Mouse (Mus musculus) neural tube, embryonic 10.5 days (tissue): Measurements from ENCODE around the gene 2310003L06Rik.

Experiments
- DNase-seq: peaks from one replicate; pipeline ENCODE4 v3.0.0-alpha.2; 2017; ENCODE audit warnings: low spot score; ENCODE audit errors: extremely low spot score

The 2310003L06Rik gene

DNA sequence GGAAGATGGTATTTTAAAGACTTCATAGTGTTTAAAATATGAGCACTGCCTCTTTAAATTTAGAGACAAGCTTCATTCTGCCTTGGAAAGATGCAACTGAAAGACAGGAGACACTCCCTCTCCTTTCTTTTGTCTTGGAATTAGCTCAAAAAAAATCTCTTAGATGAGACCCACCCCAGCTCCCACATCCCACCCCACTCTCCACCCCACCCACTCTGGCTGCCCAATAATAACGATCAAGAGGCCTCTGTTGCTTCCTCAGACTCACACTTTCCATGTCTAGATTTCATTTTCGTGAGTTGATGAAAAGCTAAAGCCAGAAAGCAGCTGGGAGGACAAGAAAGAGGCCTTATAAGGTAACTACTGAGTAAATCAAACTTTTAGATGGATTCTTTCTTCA is at the start of gene 2310003L06Rik, which contains the start of gene Gm28434:
TSS of gene 2310003L06Rik (plus strand) at position 259 of the 400 bp plus-strand sequence.
TSS of gene Gm28434 (plus strand) at position 317 of the 400 bp plus-strand sequence.
- no peak for DNase-seq

DNA sequence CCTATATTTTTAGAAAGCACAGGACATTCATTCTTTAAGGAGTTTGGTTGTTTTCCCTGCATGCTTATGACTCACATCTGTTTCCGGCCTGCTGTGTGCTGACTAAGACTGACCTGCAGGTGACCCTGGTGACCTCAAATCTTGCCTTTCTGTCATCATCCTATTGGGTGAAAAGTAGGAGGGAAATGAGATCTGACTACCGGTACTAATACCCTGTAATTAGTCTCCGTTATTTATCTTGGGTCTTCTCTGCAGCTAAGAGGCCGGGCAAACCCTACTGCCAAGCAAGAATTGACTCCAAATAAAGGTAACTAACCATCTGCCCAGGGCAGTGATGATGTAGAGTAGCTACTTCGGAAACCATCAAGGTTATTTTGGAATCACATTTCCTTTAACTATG is 43.9 kb upstream of the 2310003L06Rik start, which contains the start of gene Csn3:
TSS of gene Csn3 (plus strand) at position 208 of the 400 bp plus-strand sequence.
- peak; percentile 15 for DNase-seq

DNA sequence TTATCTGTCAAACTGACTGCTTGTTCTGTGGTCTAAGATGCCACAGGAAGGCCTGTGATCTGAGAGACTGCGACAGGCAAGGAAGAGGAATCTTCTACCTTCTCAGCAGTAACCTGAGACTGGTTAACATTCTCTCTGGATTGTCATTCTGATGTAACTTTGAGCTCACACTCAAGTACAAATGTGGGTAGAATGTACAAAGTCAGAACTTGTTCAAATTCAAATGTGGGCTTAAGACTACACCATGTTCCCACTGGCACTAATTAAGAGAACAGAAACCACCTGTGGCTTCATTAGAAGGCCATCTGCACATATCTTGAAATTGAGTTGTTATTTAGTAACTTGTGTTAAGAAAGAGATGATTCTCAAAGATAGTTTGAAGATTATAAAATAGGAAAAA is 37.7 kb upstream of the 2310003L06Rik start:
- no peak for DNase-seq

DNA sequence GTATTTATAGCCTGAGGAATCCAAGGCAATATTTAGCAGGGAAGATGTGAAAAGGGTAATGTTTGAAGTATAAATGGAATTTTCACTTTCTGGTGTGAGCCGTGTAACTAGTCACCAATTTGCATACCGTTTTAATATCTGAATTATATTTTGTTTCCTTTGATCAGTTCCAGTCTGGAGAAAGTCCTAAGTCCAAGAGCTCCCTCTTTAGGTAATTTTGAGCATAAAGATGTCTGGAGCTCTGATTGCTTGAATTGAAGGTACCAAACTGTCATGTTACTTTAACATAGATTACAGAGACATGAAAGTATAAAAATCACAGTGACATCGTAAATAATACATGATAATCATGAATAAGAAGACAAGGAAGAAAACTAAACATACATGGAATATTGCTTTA is 28.5 kb upstream of the 2310003L06Rik start:
- DNase-seq = no peak

DNA sequence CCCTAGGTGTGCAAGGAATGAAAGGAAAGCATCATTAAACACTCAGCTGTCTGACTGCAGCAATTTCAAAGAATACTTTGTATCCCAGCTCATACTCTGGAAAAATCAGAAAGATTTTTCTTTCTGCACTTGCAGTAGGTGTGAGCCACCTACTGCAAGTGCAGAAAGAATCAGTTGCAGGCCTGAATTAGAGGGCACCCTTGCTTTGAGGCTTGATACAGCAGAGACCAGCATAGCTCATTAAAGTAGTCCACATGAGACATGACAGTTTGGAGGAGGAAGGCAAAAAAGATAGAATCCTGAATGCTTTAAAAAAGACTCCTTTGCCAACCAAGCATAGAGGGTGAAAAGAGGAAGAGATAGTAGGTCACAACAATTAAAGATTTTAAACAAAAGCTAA is 26.7 kb upstream of the 2310003L06Rik start:
- DNase-seq = no peak

DNA sequence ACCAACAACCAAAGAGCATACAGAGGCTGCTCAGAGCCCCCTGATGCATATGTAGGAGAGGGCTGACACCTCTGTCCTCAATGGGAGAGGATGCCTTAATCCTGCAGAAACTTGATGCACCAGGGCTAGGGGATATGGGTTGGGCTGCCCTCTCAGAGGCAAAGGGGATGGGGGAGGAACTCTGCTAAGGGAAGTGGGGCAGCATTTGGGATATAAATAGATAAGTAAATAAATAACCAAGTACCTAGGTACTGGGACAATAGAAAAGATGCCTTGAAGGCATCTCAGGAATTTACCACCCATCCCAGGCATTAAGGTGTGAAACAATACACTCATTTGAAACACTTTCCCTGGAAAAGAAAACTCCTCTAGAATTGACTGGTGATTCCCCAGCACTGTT is 17.4 kb upstream of the 2310003L06Rik start:
- DNase-seq = no peak

DNA sequence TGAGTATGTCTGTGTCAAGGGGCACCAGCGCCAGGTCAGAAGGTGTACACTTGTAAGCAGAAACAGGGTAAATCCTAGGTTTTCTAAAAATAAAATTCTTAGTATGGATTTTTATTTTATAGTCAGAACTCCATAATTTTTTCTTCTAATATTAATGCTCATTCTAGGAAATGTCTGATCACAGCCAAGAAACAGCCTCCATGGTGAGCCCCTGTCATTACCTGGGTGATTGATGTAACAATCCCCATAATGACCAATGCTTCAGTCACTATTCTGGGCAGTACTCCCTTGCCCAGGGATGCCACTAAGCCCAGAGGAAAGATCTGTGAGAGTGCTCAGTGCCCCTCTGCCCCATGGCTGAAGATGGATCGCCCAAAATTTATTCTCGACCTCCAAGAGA is 9.9 kb downstream of the 2310003L06Rik start, which contains the start of gene Cabs1:
TSS of gene Cabs1 (plus strand) at position 301 of the 400 bp plus-strand sequence.
- no peak for DNase-seq

DNA sequence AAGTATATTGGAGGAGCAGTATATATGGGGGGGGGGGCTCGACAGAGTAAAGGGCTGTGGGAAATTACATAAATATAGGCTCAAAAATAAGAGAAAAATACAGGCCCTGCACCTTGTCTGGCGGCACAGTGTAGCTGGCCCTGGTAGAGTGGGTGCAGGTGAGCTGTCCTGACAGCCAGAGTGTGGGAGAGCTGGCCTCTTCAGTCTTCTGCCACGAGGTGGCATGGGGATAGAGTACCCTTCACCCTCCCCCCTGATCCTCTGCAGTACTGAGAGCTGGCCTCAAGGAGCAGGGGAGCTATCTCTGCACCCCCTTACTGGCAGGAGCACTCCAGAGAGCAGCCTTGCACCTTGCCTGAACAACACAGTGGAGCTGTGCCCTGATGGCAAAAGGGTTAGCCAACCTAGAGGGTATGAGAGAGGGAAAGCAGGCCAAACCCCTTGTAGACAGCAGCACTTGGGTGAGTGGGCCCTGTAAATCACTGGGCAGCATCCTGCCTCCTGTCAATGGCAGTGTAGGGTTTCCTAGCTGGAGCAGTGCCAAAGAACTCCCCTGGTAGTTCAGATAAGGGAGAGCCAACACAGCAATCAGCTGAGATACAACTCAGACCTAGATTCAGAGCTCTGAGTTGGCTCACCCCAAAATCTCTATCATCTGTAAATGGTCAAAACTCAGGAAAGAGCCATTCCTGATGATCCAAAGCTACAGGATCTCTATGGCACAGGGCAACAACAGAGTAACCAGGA is 13.4 kb downstream of the 2310003L06Rik start:
- DNase-seq = no peak

DNA sequence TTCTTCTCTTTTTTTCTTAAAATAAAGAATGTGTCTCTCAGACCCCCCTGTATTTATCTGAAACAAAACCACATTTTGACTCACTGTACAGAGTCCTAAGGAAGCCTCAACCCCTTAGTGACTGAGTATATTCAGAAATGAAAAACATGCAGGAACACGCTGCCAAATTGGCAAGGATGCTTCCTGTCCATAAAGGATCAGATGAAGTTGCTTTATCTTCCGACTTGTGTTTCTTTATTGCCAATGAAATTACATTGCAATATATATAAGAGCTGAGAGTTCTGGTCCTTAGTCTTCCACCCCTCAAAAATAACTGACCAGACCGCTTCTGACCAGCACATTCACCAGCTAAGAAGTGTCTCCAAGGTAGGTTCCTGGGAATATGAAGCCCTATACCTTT is 33.0 kb downstream of the 2310003L06Rik start, which contains the start of gene Smr3a:
TSS of gene Smr3a (plus strand) at position 301 of the 400 bp plus-strand sequence.
- DNase-seq = no peak

DNA sequence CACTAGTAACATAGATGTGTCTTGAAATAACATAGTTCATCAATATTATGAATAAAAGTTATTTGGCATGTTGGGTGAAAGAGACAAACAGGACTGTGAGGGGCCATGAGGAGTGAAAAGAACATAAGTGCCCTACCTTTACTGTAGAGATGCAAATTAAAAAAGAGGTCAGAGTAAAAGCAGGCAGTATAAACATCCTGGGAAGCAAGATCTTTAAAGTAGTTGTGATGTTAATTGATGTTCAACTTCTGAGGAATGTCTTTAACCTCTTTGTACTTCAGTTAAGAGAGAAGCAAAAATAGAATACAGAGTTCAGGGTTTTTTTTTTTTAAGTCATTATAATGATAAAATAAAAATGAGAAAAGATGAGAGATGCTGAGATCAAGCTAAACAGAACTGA is 36.0 kb downstream of the 2310003L06Rik start:
- DNase-seq = no peak
